Mouse (Mus musculus) brain, embryonic 14.5 days (tissue): ENCODE results near the gene Cdc123. TPM values are rescaled to one million over a fixed set of nuclear protein-coding genes. Genes with fewer than 3 reads are reported as not detected.

Experiments
- DNase-seq: peaks from one replicate; pipeline ENCODE4 v3.0.0-alpha.2; 2011; ENCODE audit warnings: low read depth
- CTCF ChIP-seq: fragments of 200-500 bp; IDR thresholded peaks from 2 replicates; pipeline ENCODE4 v1.5.1; 2012; ENCODE audit warnings: inconsistent platforms, mild to moderate bottlenecking, moderate library complexity, borderline replicate concordance; ENCODE audit not compliant: insufficient read depth, insufficient read length; ENCODE audit errors: extremely low read depth
- POLR2A ChIP-seq: fragments of 200-500 bp; IDR thresholded peaks from 2 replicates; pipeline ENCODE4 v1.6.1; 2012; ENCODE audit warnings: mild to moderate bottlenecking, inconsistent platforms, borderline replicate concordance; ENCODE audit not compliant: poor library complexity, insufficient read depth, insufficient read length, severe bottlenecking; ENCODE audit errors: extremely low read depth
- polyA plus RNA-seq: library from polyadenylated mRNA; depleted of rRNA; stranded (reverse); fragments of >200 nt; gene quantifications from 2 replicates; pipeline ENCODE4 v1.2.3, GENCODE M21; 2012

The Cdc123 gene
- polyA plus RNA-seq, 1 experiment, result 151 TPM

DNA sequence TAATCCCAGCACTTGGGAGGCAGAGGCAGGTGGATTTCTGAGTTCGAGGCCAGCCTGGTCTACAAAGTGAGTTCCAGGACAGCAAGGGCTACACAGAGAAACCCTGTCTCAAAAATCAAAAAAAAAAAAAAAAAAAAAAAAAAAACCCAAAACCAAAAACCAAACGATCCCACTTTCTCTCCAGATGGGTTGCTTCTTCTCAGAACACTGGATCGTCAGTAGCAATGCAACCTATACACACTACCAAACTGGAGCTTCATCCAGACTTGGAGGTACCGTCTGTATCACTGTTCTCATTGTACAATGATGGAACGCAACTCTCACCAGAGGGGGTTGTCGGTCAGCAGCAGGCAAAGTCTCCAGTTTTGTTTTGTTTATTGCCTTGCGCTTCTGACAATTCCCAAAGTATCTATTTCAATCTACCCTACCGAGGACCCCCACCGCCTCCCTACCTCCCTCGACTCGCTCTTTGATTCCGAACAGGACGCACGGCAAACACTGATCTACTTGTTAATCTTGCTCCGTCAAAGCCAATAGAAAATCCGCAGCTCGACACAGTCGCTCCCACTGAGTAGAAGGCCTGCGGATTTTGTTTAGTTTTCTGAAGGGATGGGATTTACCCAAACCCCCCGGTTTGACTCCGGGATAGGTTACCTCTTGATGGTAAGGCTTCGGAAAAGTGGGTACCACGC, 637 bp downstream of the Cdc123 start:
- TF ChIP-seq CTCF, result no peak
- TF ChIP-seq POLR2A, result no peak
- no peak for DNase-seq

GRCm38 (mm10) chr2:5840815-5841214, 4.1 kb downstream of the Cdc123 start:
- no peak for DNase-seq
- TF ChIP-seq CTCF (no peak), POLR2A (no peak)

GRCm38 (mm10) chr2:5825265-5825913, 19.6 kb downstream of the Cdc123 start:
- DNase-seq, result no peak
- TF ChIP-seq POLR2A (no peak), CTCF (no peak)

GRCm38 (mm10) chr2:5824685-5825084, 20.3 kb downstream of the Cdc123 start:
- DNase-seq, result no peak
- TF ChIP-seq CTCF, result no peak
- no peak for TF ChIP-seq POLR2A

- DNase-seq, result peak; percentile 43
- TF ChIP-seq CTCF (peak; percentile 50; the same call in 1 of the 2 replicates), POLR2A (no peak)
Measured at GRCm38 (mm10) chr2:5824213-5824612, 20.8 kb downstream of the Cdc123 start.

GRCm38 (mm10) chr2:5822449-5822848, 22.5 kb downstream of the Cdc123 start:
- DNase-seq, result no peak
- TF ChIP-seq POLR2A (no peak), CTCF (no peak)

- TF ChIP-seq CTCF (no peak), POLR2A (no peak)
- DNase-seq, result no peak
Measured at GRCm38 (mm10) chr2:5821264-5821663, 23.7 kb downstream of the Cdc123 start.

- no peak for DNase-seq
- TF ChIP-seq POLR2A (no peak), CTCF (no peak)
Measured at GRCm38 (mm10) chr2:5811235-5811782, 33.7 kb downstream of the Cdc123 start.

DNA sequence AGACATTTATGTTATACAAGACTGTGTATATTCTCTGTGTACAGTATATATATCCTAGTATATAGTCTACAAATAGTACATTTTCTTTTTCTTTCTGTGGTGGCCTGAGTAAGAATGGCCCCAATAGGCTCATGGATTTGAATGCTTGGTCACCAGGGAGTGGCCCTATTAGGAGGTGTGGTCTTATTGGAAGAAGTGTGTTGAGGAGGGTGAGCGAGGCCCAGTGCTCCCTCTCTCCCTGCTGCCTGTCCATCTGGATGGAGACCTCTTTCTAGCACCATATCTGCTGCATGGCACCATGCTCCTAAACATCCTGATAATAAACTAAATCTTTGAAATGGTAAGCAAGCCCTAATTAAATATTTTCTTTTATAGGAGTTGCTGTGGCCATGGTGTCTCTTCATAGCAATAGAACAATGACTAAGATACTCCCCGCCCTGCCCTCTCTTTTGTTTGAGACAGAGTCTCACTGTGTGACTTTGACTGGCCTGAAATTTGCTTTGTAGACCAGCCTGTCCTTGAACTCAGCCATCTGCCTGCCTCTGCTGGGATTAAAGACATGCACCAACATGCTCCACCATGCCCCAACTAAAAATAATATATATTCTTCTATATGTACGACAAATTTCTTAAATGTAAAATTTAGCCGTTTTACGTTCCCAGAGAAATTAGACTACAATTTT, 34.8 kb downstream of the Cdc123 start:
- TF ChIP-seq POLR2A (no peak), CTCF (no peak)

GRCm38 (mm10) chr2:5806201-5806600, 38.8 kb downstream of the Cdc123 start:
- peak; percentile 43; the same call in 1 of the 2 replicates for TF ChIP-seq CTCF
- DNase-seq, result peak; percentile 52

More for the DNA sequence above, 34.8 kb downstream of the Cdc123 start:
- no peak for DNase-seq

GRCm38 (mm10) chr2:5805228-5805627, 39.7 kb downstream of the Cdc123 start:
- TF ChIP-seq POLR2A (no peak), CTCF (no peak)
- no peak for DNase-seq

DNA sequence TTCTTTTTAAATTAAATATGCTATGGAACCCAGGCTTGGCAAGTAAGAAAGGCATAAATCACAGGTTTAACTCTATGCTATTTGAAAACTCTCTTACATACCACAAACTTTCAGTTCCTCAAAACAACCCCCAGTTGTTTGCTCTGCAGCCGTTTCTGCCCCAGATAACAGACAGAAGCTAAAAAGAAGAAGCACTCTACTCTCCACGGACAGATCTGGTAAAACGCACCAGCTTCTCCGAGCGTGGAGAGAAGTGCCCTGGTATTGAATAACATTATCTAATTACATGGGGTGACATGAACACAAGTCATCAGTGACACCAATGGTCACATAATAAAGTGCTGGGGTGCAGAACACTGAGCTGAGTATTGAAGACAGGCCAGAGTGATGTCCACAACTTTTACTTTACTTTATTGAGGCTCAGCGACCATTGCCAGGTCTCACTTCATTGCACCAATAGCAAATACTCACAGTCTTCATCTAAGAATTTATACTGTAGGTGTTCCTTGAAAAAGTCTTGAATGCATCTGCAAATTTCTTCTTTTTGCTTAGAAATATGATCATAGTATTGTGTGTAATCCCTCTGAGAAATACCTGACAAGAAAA, 40.4 kb downstream of the Cdc123 start:
- DNase-seq, result no peak
- TF ChIP-seq CTCF, result no peak
- no peak for TF ChIP-seq POLR2A
